Mouse (Mus musculus) ovary, postnatal 14 days (tissue): ENCODE data around the gene Iqca.

Experiments
- DNase-seq: peaks from one replicate; pipeline ENCODE4 v3.0.0; 2022; ENCODE audit warnings: low spot score

Gene Iqca

DNA sequence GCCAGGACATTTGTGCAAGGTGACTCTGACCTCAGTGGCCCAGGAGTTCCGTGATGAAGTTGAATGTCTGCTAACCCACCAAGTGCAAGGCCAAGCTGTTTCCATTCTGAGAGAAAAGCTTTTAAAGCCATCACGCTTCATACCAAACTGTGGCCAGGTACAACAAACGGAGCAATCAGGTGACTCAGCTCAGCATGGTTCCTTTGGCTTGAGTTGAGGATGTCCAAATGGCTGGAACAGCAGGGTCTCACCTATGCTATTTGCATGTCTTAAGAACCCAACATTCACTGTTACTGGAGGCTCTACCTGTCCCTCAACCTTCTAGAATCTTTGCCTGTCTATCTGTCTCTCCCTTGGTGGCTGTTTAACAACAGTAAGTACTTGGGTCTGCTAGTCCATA lies 93.1 kb downstream of the Iqca start:
- no peak for DNase-seq

DNA sequence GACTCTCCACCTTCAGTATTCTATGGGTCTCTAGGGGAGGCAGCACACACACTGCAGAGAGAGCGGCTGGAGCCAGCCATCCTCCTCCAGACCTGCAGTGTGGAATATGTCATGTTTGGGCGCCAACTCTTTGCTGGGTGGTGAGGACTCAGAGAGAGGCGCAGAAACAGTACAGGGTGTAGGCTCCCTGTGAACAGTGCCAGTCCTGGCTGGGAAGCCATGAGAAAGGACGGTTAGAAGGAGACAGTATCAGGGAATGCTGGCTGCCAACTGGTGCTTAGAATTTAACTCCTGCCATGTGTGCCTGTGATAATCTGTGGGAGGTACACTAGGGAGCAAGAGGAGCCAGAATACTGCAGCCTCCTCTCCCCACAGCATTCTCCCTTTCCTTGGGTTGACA lies 98.2 kb downstream of the Iqca start:
- no peak for DNase-seq

DNA sequence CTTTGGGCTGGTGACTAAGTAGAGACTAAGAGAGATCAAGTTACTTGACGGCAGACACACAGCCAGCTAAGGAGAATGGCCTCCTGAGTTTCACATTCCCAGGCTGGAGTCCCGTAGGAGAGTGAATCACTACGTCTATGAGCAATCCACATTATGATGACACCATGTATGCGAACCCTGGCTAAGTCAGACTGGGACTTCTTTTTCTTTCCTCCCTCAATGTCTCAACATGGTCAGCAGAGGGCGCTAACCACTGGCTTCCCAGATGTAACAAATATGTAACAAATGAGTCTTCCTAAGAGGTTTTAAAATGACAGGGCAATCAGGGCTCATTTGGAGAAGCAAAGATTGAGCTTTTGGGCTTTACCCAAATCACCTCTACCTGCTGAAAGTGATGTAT lies 101.9 kb downstream of the Iqca start:
- DNase-seq: peak; percentile 36

DNA sequence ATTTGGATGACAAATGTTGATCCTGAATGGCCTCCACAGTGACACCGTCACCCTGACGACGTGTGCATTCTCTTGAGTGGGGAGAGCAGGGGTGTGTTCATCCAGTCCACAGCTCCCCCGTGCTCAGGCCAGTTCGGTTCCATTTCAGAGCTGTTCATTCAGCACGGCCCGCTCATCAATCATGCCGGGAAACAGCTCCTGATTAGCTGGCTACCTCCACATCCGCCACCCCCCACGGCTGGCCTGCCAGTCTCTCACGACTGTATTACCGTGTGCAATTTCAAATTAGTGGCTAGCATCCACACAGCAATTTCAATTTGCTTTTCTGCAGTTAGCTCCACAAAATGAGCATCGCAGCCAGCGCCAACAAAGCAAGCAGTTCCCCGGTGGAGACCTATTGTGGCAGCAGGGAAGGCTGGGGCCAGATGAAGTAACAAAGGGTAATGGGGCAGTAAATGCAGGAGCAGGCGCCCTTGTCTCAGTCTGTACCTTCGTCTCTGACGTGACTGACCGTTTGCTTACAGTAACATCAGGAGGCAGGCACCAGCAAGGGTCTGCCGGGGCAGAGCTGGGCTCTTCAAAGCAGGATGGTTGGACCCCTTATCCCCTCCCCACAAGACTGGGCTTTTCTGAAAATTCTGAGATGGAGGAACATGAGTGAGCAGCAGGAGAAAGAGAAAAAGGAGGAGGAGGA lies 103.0 kb downstream of the Iqca start:
- no peak for DNase-seq

DNA sequence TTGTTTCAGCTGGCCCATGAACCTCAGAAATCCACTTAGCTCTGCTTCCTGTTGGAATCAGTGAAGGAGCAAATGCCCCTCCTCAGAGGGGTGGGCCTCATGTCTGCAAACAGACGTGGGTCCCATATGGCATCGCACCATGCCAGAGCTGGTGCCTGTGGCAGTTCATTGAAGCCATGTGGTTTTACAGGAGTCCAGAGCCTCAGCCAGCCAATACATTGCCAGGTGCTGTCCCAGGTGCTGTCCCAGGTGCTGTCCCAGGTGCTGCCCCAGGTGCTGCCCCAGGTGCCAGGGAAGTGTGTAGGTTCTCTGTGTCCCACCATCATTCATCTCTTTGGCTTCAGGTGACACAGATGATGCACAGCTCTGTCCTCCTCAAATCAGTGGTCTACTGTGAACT lies 124.9 kb downstream of the Iqca start:
- no peak for DNase-seq

DNA sequence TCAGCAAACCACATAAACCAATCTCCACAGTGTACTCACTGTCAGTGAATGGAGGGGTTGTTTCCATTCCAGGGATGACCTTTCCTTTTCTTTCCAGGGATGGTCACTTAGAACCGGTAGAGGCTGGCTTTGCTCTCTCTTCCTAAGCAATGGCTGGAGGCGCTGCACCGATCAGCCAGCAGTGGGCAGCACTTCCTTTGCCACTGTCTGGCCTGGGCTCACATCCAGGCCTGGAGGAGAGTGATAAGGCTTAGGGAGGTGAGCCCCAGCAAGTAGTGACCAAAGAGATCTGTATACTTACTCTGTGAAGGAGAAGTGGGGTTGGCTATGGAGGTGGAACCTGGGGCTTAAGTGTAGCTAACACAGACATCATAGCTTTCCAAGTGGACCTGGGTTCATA lies 126.3 kb downstream of the Iqca start:
- no peak for DNase-seq

DNA sequence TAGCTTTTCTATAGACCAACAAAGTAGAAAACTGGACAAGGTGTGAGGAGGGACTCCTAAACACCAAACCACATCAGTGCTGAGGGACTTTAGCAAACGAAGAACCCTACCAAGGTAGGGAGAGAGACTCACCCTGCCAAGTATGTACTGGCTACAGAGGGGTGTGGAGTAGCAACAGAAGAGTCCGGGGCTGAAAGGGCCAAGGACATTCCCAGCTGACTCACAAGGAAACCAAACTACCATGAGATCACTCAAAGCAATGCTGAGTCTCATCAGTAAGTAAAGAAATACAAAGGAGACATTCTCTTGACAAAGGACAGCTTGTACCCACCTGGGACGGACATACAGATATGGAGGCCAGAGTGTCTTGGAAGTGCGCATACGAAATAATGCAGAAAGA lies 132.9 kb downstream of the Iqca start:
- no peak for DNase-seq

DNA sequence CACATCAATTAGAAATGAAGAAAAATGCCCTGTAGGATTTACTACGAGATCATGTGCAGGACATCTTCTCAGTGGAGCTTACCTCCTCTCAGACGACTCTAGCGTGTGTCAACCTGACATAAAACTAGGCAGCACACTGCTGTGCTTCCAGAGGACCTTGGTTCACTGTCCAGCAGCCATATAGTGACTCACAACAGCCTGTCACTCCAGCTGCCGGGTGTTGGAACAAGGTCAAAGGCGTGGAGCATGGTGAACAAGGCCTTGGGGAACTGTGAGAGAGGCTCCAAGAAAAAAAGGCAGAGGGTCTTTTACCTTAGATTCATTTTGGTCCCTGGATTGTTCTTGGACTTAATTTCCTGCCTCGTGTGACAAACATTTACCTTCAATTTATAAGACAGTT lies 135.1 kb downstream of the Iqca start:
- no peak for DNase-seq

DNA sequence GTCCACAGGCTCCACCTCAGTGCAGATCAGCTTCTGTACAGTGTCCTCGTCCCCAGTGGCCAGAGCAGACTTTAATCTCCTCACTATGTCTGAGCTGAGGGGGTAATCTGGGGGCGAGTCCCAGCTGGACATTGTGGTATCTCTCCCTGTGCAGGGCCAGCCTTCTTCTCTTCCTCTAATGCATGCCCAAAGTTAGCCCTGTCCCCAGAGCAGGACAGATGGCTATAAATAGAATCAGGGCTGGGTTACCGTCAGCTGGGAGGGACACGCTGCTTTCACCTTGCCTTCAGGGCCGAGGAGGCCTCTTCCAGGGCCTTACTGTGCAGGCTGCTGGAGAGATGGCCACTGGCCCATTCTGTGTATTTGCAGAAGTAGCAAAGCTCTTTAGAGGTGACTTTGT lies 138.8 kb downstream of the Iqca start, which contains the start of gene Asb18:
Asb18 (minus strand) TSS at position 221 of the 400 bp plus-strand sequence.
- DNase-seq: no peak

DNA sequence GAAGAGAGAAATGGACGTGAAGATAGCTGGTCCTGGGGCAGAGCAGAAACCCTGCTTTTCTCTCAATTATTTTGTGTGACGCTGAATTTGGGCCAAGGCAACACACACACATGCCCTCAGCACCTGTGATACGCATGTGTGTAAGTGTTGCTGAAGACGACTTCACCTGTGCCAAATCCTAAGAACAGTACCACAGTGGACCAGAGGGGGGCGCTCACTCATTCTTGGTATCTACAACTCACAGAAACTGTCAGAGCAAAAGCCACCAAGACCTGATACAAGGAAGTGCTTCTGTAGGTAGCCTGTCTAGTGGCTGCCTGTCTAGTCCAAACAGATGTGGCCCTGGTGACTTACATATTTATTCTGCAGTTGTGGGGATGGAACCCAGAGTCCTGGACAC lies 139.9 kb downstream of the Iqca start:
- no peak for DNase-seq

DNA sequence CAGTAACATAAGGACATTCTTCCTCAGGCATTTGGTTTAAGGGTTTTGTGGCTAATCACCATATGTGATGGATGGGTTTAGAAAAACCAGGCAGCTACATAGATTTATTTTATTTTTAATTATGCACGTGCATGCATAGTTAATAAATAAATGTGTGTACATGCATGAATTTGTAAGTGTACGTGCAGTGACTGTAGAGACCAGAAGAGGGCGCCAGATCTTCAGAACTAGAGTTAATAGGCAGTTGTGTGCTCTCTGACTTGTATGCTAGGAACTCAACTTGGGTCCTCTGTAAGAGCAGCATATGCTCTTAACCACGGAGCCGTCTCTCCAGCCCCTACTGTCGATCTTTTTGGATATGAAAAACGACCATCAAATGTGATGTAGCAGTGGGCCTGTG lies 140.4 kb downstream of the Iqca start:
- no peak for DNase-seq

DNA sequence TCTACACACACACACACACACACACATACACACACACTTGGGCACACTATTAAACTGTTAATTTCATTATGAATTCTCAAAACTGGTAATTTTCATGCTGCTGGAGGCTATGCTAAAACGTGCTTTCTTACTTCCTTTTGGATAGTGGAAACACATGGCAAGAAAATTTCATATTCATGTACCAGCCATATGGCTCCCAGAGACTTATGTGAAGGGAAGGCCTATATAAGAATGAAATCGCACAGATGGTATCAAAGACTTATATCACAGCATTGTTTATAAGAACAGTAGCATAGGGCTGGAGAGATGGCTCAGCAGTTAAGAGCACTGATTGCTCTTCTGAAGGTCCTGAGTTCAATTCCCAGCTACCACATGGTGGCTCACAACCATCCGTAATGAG lies 141.0 kb downstream of the Iqca start:
- DNase-seq: no peak

DNA sequence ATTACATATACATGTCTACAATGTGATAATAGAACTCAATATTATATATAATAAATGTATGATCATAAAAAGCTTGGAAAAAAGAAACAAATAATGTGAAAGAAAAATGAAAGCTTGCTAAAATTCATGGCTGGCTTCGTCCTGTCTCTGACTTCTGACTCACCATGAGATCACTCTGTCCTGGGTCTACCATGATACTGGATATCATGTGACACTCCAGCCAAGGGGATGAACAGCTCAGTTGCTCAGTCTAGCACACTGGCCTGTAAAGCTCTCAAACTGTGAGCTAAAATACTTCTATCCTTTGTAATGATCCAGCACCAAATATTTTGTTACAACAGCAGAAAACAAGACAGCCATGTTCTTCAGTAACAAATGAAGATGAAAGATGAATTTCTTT lies 143.1 kb downstream of the Iqca start:
- no peak for DNase-seq

DNA sequence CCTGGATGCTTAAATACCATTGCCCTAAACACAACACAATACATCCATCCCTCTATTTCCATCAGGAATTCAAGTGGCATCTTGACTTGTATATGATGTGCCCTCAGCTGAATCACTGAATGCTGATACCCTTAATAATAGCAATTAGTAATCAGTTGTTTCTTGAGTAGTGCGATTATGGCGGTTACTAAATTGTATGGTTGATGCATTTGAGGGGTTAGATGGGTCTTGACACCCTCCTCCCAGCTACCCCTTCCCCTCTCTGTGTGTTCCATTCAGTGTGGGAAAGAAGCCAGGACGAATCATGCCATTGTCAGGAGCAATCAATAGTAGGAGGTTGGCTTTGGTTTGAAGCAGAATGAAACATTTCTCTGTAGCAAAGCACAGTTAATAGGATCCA lies 144.0 kb downstream of the Iqca start:
- DNase-seq: no peak

DNA sequence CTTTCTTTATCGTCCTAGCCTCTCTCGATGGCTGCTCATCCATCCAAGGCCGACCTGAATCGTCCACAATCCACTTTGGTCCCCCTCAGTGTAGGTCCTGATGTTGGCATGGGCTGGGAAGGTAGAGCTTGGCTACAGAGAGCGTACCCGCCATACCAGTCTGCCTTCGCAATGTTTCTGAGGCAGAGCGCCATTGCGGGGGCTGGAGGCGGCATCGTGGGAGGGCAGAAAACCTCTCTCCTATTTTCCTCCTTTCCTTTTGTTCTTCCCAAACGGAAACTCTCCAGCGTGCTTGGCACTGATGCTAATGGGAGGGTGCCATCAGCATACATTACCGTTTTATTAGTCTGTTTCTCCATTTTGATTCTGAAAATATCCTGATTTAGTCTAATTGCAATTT lies 146.5 kb downstream of the Iqca start:
- DNase-seq: no peak

DNA sequence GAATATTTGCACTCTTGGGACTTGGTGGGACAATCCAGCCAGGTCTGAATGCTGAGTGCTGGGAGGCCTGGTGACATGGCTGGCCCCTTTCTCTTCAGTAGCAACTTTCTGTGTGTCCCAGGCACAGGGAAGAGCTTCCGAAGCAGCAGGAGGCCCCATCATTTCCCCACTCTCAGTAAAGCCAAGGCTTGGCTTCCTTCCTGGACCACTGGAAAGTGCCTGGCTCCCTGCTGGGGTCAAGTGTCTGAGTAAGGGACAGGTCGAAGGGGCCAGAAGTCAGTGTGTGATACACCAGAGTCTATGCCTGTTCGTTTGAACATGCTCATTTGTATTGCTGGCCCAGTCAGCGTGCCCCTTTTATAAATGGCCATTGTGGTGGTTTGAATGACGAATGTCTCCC lies 152.2 kb downstream of the Iqca start:
- no peak for DNase-seq

DNA sequence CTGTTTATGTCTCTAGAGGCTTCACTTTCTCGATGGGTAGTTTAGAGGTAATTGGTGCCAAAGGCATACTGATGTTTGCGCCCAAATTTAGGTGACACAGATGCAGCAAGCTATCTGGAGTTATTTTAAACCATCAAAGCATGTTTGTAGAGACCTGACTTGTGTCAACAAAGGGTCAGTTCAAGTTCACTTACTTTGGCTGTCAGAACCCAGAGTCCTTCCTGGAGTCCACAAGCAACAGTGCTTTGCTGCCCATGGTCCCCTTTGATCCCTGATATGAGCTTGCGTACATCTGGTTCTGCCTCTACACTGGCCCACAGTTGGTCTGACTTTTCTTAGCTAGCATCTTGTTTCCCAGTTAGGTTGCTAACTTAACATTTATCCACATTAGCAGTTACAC lies 153.3 kb downstream of the Iqca start:
- DNase-seq: no peak

DNA sequence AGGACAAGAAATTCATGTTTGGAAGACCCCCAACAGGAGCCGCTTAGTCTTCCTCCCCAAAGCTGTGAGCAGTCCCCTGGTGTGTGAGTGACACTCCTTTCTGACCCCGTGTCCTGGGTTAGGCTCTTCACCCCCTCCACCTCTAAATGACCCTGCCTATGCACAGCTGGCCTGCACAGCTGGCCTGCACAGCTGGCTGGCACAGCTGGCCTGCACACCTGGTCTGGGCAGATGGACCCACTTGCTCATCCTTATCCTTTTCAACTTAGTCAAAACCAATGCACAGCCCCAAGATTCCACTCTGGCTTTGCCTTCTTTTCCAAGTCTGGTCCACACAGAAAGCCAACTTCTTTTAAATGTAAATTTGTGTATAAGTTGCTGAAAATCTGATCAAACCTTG lies 154.5 kb downstream of the Iqca start:
- DNase-seq: no peak

DNA sequence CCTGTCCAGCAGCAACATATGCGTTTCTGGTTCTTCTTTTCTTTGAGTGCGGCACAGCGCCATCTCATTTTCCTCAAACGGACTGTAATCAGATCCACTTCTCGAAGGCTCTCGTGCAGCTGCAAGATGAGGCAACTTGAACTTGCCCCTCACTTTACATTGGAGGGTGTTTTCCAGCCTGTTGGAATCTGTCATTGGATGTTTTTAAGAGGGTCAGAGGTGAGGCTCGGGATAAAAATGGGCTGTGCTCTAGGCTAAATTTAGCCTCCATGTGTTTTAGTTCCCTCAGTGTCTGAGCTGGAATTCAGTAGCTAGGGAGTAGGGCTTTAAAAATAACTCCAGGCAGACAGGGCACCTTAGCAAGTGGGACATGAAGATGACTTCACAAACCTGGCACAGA lies 155.1 kb downstream of the Iqca start:
- DNase-seq: no peak

DNA sequence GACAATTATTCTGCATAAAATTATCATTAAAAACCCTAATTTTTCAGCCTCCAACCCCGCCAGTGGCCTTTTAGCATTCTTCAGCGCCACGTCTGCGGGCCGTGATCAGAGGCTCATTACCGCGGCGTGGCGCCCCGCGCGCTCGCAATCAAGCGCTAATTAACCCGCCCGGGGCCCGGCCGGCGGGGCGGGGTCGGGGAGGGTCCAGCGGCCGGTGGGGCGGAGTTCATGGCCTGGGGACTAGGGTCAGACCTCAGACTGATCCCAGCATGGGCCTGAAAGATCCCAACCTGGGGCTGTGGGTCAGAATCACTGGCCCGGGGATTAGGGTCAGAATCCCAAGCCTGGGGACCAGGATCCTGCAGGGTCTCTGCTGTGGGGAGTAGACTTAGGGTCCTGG lies 160.9 kb downstream of the Iqca start:
- DNase-seq: no peak
